Mouse (Mus musculus) embryonic fibroblast, embryonic 13.5 days (primary cell): ENCODE measurements at regions not wholly inside any gene's neighbourhood (a gene's known extent, or its start where the extent isn't known, plus 50 kb on each side); places are given as distances from the start of the nearest gene placed in this dataset.

Source experiments
- CTCF ChIP-seq: IDR thresholded peaks from 2 replicates; pipeline ENCODE4 v1.5.1; 2011; ENCODE audit warnings: mild to moderate bottlenecking, control low read depth, low read length, moderate library complexity, borderline replicate concordance; ENCODE audit not compliant: insufficient read depth
- POLR2A ChIP-seq: IDR thresholded peaks from 2 replicates; pipeline ENCODE4 v1.6.1; 2011; ENCODE audit warnings: low read depth, mild to moderate bottlenecking, control low read depth, low read length, moderate library complexity

GRCm38 (mm10) chr13:56955358-56955757, 59.6 kb upstream of the Trpc7 start:
- no peak for TF ChIP-seq CTCF
- TF ChIP-seq POLR2A = no peak
